Mouse (Mus musculus): ENCODE results near the gene Ccdc85a.

Gene Ccdc85a

GRCm38 (mm10) chr11:28583911-28584434 lies at the start of gene Ccdc85a:
Gene Ccdc85a, minus strand, starts transcription at chr11:28584324.
- DNase-seq (ENCODE audit: low spot score in 2 of 2): no peak

GRCm38 (mm10) chr11:28633571-28634125 lies 49.5 kb upstream of the Ccdc85a start:
- no peak for DNase-seq (ENCODE audit: low spot score in 2 of 2)

- no peak for DNase-seq (ENCODE audit: low spot score in 2 of 2)
Measured at GRCm38 (mm10) chr11:28633093-28633492, 49.0 kb upstream of the Ccdc85a start.

GRCm38 (mm10) chr11:28630771-28631170 lies 46.6 kb upstream of the Ccdc85a start:
- no peak for DNase-seq (ENCODE audit: low spot score in 2 of 2)

- DNase-seq (ENCODE audit: low spot score in 2 of 2): no peak
Measured at GRCm38 (mm10) chr11:28610781-28611491, 26.8 kb upstream of the Ccdc85a start.

- DNase-seq (ENCODE audit: low spot score in 2 of 2): no peak
Measured at GRCm38 (mm10) chr11:28583138-28583910, 800 bp downstream of the Ccdc85a start.

GRCm38 (mm10) chr11:28582218-28582617 lies 1.9 kb downstream of the Ccdc85a start:
- DNase-seq (ENCODE audit: low spot score in 2 of 2): no peak

- no peak for DNase-seq (ENCODE audit: low spot score in 2 of 2)
Measured at GRCm38 (mm10) chr11:28572423-28572822, 11.7 kb downstream of the Ccdc85a start.

GRCm38 (mm10) chr11:28556420-28556819 lies 27.7 kb downstream of the Ccdc85a start:
- no peak for DNase-seq (ENCODE audit: low spot score in 2 of 2)

GRCm38 (mm10) chr11:28543429-28543828 lies 40.7 kb downstream of the Ccdc85a start:
- DNase-seq (ENCODE audit: low spot score in 2 of 2): no peak

- DNase-seq (ENCODE audit: low spot score in 2 of 2): no peak
Measured at GRCm38 (mm10) chr11:28541307-28541706, 42.8 kb downstream of the Ccdc85a start.

GRCm38 (mm10) chr11:28533286-28533685 lies 50.8 kb downstream of the Ccdc85a start:
- DNase-seq (ENCODE audit: low spot score in 2 of 2): no peak

GRCm38 (mm10) chr11:28501190-28501589 lies 82.9 kb downstream of the Ccdc85a start:
- no peak for DNase-seq (ENCODE audit: low spot score in 2 of 2)

GRCm38 (mm10) chr11:28497034-28497433 lies 87.1 kb downstream of the Ccdc85a start:
- DNase-seq (ENCODE audit: low spot score in 2 of 2): no peak

- no peak for DNase-seq (ENCODE audit: low spot score in 2 of 2)
Measured at GRCm38 (mm10) chr11:28493362-28493761, 90.8 kb downstream of the Ccdc85a start.

GRCm38 (mm10) chr11:28491330-28491729 lies 92.8 kb downstream of the Ccdc85a start:
- no peak for DNase-seq (ENCODE audit: low spot score in 2 of 2)

- no peak for DNase-seq (ENCODE audit: low spot score in 2 of 2)
Measured at GRCm38 (mm10) chr11:28484083-28484729, 99.9 kb downstream of the Ccdc85a start.

- no peak for DNase-seq (ENCODE audit: low spot score in 2 of 2)
Measured at GRCm38 (mm10) chr11:28477088-28477487, 107.0 kb downstream of the Ccdc85a start.

GRCm38 (mm10) chr11:28465726-28466125 lies 118.4 kb downstream of the Ccdc85a start:
- DNase-seq (ENCODE audit: low spot score in 2 of 2): no peak

- DNase-seq (ENCODE audit: low spot score in 2 of 2): no peak
Measured at GRCm38 (mm10) chr11:28464926-28465325, 119.2 kb downstream of the Ccdc85a start.

GRCm38 (mm10) chr11:28459165-28459564 lies 125.0 kb downstream of the Ccdc85a start:
- DNase-seq (ENCODE audit: low spot score in 2 of 2): no peak

GRCm38 (mm10) chr11:28439877-28440276 lies 144.2 kb downstream of the Ccdc85a start:
- no peak for DNase-seq (ENCODE audit: low spot score in 2 of 2)
